Mouse (Mus musculus) adrenal gland, adult (tissue): ENCODE measurements around the gene Homer3.
A peak's percentile ranks its signal among the peaks of the same experiment; 100 is the strongest.

Experiments
- DNase-seq, 2 experiments: peaks; one replicate each; pipeline ENCODE4 v3.0.0; 2022 to 2023; ENCODE audit warnings: low spot score in 1 of 2; ENCODE audit not compliant: inconsistent age in 2 of 2

The Homer3 gene

GRCm38 (mm10) chr8:70282603-70283135 is at the start of gene Homer3:
Homer3 (plus strand) TSS chr8:70282827.
- DNase-seq: peak; percentile 93 to 97

- DNase-seq: no peak
Measured at GRCm38 (mm10) chr8:70233606-70234005, 49.0 kb upstream of the Homer3 start.

- peak; percentile 98 to 99 for DNase-seq
Measured at GRCm38 (mm10) chr8:70234080-70234780, 48.4 kb upstream of the Homer3 start, which contains the start of the genes Sugp2 and Armc6. Sugp2 (plus strand) TSS chr8:70234226. Armc6 (minus strand) TSS chr8:70234466.

- DNase-seq: no peak
Measured at GRCm38 (mm10) chr8:70234781-70235128, 47.9 kb upstream of the Homer3 start.

GRCm38 (mm10) chr8:70237842-70238241 is 44.8 kb upstream of the Homer3 start:
- no peak for DNase-seq

GRCm38 (mm10) chr8:70240642-70241041 is 42.0 kb upstream of the Homer3 start:
- DNase-seq: no peak

GRCm38 (mm10) chr8:70246622-70247021 is 36.0 kb upstream of the Homer3 start:
- DNase-seq: peak; percentile 76 to 84

- DNase-seq: no peak
Measured at GRCm38 (mm10) chr8:70247841-70248240, 34.8 kb upstream of the Homer3 start.

- DNase-seq: no peak
Measured at GRCm38 (mm10) chr8:70254628-70255027, 28.0 kb upstream of the Homer3 start.

- no peak for DNase-seq
Measured at GRCm38 (mm10) chr8:70257456-70257855, 25.2 kb upstream of the Homer3 start.

- no peak for DNase-seq
Measured at GRCm38 (mm10) chr8:70258600-70258999, 24.0 kb upstream of the Homer3 start.

GRCm38 (mm10) chr8:70259043-70259442 is 23.6 kb upstream of the Homer3 start:
- no peak for DNase-seq

- DNase-seq: no peak
Measured at GRCm38 (mm10) chr8:70267674-70268073, 15.0 kb upstream of the Homer3 start.

GRCm38 (mm10) chr8:70268311-70268710 is 14.3 kb upstream of the Homer3 start:
- DNase-seq: no peak

- DNase-seq: peak in 1 of 2 experiments; percentile 76
Measured at GRCm38 (mm10) chr8:70268799-70269565, 13.6 kb upstream of the Homer3 start.

GRCm38 (mm10) chr8:70272949-70273348 is 9.7 kb upstream of the Homer3 start:
- peak; percentile 78 to 88 for DNase-seq

GRCm38 (mm10) chr8:70274350-70274749 is 8.3 kb upstream of the Homer3 start:
- DNase-seq: no peak

- DNase-seq: peak in 1 of 2 experiments; percentile 56
Measured at GRCm38 (mm10) chr8:70276476-70276875, 6.2 kb upstream of the Homer3 start.

GRCm38 (mm10) chr8:70278175-70278574 is 4.5 kb upstream of the Homer3 start:
- peak in 1 of 2 experiments; percentile 53 for DNase-seq

GRCm38 (mm10) chr8:70279266-70279665 is 3.4 kb upstream of the Homer3 start:
- peak in 1 of 2 experiments; percentile 64 for DNase-seq

GRCm38 (mm10) chr8:70281001-70281400 is 1.6 kb upstream of the Homer3 start:
- peak in 1 of 2 experiments; percentile 63 for DNase-seq
